ENCODE assay signal across 14 mouse cellular contexts in genomic region chr4:81966054-81966623, GRCm38 (mm10).
"Had no signal": no experiment of that assay in that cellular context is flagged by ENCODE, and none has a peak within 500 bp of the region (broad histone marks: within the 10 kb centered on the region; RNA-seq: fewer than 3 reads in every experiment).

No protein-coding gene starts in this region.

- DNase-seq: lung, adult 18-20 months; lung, embryonic 14.5 days; lung, postnatal 10 days; lung, postnatal 4 days; right cerebral cortex, postnatal 14 days; thymus, adult 2 months; thymus, postnatal 14 days; thymus, postnatal 36 days had no signal

- H3K36me3 ChIP-seq: liver, embryonic 12.5 days; neural tube, embryonic 12.5 days; stomach, embryonic 15.5 days had no signal

- H3K9me3 ChIP-seq: liver, embryonic 12.5 days; neural tube, embryonic 12.5 days; stomach, embryonic 15.5 days had no signal

- H3K9ac ChIP-seq: liver, embryonic 12.5 days; liver, embryonic 14.5 days; lung, embryonic 14.5 days; neural tube, embryonic 12.5 days; stomach, embryonic 15.5 days had no signal

- H3K4me3 ChIP-seq: liver, embryonic 12.5 days; myocyte; neural tube, embryonic 12.5 days; stomach, embryonic 15.5 days had no signal

- ATAC-seq: liver, embryonic 12.5 days had no signal

- H3K27ac ChIP-seq: liver, embryonic 12.5 days; liver, embryonic 14.5 days; neural tube, embryonic 12.5 days; stomach, embryonic 15.5 days; stomach, postnatal 0 days had no signal

- H3K4me2 ChIP-seq: liver, embryonic 12.5 days; lung, embryonic 14.5 days; neural tube, embryonic 12.5 days; stomach, embryonic 15.5 days had no signal

- H3K27me3 ChIP-seq: liver, embryonic 12.5 days; neural tube, embryonic 12.5 days; stomach, embryonic 15.5 days had no signal

- H3K4me1 ChIP-seq: liver, embryonic 12.5 days; neural tube, embryonic 12.5 days had no signal
